Mouse (Mus musculus) lung, adult 18-20 months (tissue): ENCODE data around the gene Cbfa2t3.

Experiments
- DNase-seq, 2 experiments: peaks; one replicate each; pipeline ENCODE4 v3.0.0; 2022; ENCODE audit warnings: mixed read lengths in 2 of 2

The Cbfa2t3 gene

DNA sequence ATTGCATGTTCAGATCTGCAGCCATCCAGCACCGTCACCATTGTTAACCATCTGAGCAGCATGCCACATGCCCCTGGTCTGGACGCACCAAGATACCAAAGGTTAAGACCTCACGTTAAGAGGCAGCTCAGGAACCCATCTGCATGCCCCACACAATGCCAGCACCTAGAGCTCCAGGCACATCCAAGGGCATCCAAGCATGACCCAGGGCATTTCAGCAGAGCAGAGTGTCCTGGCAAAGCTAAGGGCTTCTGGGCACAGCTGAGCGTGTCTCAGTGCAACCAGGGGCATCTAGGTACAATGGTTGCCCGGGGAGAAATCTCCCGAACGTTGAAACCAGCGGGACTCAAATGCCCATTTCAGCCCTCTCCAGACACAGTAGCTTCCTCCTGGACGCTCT lies 98.2 kb downstream of the Cbfa2t3 start:
- no peak for DNase-seq

- DNase-seq, result no peak
Measured at GRCm38 (mm10) chr8:122596031-122596430, 102.9 kb downstream of the Cbfa2t3 start.

DNA sequence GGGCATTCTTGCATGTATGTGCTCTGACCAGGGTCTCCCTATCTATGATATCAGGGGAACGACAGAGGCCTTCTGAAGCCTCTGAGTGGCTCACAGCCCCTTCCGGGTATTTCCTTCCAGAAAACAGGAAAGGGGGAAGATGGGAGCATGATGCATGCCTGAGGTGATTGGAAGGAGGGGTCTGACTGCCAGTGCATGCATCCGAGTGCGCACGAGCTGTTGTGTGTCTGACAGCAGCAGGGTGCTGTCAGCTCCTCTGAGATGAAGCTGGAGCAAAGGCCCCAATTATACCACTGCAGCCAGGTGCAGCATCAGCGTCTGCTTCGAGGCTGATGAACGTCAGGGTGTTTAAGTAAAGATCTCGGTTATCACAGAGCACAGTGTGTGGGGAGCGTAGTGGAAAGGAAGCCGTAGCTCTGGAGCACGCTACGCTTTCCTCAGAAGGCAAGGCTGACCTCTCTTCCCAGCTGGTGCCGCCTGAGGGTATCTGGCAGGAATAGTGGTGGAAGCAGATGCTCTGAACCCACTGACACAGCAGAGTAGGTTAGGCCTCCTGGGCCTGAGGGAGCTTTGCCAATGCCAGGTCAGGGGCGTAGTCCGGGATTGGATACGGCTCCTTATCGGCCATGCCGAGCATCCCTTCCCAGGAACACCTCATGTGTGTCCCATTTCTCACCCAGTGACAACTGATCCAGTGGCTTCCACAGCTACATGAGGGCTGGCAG lies 105.0 kb downstream of the Cbfa2t3 start:
- DNase-seq, result no peak

- DNase-seq, result peak in 1 of 2 experiments; percentile 18
Measured at GRCm38 (mm10) chr8:122593240-122593639, 105.7 kb downstream of the Cbfa2t3 start.

DNA sequence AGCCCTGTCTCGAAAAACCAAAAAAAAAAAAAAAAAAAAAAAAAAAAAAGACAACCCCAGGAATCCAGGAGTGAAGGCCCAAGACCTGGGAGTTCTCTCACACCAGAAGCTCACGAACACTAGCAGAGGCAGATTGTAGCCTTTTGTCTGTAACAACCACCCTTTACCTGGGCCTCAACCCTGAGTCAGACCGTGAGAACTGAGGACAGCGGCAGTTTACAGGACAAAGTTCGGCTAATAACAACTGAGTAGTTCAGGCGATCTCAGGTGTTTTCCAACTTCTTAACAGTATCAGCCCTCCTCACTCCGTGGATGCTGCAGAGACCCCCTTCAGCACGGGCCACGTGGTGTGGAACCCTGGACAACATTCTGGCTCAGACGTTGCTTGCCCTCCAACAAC lies 112.2 kb downstream of the Cbfa2t3 start:
- no peak for DNase-seq

- DNase-seq, result no peak
Measured at GRCm38 (mm10) chr8:122586171-122586570, 112.7 kb downstream of the Cbfa2t3 start.

- DNase-seq, result peak in 1 of 2 experiments; percentile 14
Measured at GRCm38 (mm10) chr8:122585411-122585891, 113.5 kb downstream of the Cbfa2t3 start.

- DNase-seq, result no peak
Measured at GRCm38 (mm10) chr8:122584981-122585380, 113.9 kb downstream of the Cbfa2t3 start.

DNA sequence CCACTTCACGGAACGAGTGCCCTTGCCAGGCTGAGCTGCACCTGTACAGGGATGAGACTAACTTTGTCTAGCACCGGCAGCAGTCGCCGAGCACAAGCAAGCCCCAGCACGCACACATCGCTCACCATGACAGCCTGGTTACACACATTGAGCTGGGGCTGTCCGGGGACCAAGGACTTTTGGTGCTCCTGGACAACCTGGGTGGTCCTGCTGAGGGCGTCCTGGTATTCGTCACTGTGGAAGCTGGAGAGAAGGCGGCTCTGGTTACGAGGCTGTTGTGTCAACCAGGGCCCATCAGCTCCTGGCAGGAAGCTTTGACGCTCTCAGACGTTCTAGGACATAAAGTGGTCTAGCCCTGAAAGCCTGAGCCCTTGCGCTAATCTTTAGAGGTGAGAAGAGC lies 118.0 kb downstream of the Cbfa2t3 start:
- DNase-seq, result no peak

GRCm38 (mm10) chr8:122579196-122579595 lies 119.7 kb downstream of the Cbfa2t3 start:
- DNase-seq, result no peak

- no peak for DNase-seq
Measured at GRCm38 (mm10) chr8:122577116-122577515, 121.8 kb downstream of the Cbfa2t3 start.

- peak; percentile 96 to 98 for DNase-seq
Measured at GRCm38 (mm10) chr8:122576648-122577022, 122.3 kb downstream of the Cbfa2t3 start, which contains the start of gene Aprt. TSS of gene Aprt (minus strand) at chr8:122576909.

DNA sequence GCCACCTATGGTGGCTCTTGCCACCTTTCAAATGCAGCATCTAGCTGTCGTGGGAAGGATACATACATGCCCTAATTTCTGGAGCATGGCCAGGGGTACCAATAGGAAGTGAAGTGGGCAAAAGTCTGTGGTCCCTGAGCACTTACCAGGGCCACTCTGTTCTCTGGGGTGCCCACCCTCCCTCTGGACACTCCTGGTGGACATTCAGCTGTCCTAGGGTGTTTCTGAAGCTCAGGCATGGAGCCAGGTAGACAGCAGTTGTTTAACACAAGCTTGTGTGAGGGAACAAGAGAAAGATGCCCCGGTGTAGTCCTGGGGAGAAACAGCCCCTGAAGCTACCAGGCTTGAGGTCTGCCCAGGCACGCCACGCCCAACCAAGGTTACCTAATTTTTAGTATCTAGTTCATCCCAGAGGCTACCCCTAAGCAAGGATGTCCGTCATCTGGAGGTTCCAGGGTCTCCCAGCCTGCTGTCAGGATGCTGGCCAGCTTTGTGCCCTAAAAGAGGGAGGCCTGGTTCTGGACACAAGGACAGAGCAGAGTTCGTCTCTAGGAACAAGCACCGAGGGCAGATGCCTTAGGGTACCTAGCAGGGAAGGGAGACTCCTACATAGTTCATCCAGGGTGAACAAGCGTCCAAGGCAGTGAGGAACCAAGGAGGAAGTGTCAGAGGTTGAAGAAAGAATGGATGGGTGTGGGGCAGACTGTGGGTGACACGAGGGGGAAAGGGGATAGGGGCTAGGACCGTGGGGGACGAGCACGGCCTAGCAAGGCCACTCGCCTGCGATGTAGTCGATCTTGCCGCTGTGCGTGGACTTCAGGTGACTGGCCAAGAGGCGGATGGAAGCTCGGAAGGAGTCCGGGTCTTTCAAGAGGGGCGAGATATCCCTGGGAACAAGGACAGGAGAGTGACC lies 122.9 kb downstream of the Cbfa2t3 start:
- no peak for DNase-seq

DNA sequence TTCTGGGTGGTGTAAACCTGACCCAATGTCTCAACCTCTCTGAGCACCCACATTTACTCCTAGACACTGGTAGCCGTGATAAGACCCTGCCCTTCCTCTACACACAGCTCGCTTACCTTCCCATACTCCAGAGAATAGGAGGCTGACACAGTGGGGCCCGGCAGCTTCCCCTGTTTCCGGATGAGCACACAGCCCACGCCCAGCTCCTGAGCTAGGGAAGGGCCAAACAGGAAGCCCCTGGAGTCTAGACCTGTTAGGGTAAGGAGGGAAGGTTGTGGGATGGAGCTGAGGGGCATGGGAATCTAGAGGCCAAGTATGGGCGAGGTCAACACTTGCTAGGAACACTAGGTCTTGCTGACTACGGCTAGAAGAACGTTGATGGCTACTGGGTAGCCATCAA lies 123.6 kb downstream of the Cbfa2t3 start:
- DNase-seq, result no peak
